Mouse (Mus musculus): ENCODE data around the gene Heatr5b. TPM values are rescaled to one million over a fixed set of nuclear protein-coding genes. Genes with fewer than 3 reads are reported as not detected.

The Heatr5b gene
- total and polyA plus RNA-seq, 3 experiments: 9.8 to 19.9 TPM; not detected in 1

DNA sequence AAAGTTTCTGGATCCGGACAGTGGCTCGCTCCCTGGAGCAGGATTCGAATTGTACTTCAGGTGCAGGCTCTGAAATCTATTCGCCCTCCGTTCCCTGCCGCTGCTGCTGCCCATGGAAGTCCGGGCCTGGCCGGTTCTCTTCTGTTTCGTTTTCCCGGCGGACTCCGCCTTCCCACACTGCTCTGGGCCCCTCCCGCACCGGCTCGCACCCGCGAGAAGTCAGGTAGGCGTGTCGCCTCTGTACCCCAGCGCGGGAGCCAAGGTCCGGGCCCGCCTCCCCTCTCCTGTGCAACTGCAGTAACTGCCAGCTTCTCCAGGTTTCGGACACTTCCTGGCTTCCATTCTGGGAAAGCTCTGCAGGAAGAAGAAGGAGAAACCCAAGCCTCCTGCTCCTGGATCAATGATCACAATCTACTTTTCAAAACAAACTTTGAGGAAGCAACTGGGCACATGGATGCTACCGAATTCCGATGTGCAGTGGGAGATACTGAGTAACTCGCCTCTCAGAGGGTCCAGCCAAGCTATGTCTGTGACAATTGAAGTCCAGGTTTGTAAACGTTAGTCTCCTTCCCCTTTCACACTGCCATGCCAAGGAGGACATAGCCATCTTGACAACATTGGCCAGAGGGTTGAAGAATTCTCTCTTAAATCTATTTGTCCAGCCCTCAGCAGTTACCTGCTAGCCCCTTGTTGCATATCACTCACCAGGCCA, 47.4 kb upstream of the Heatr5b start, which contains the start of gene Eif2ak2 (continued):
- peak; percentile 48; the same call in 1 of the 2 replicates for TF ChIP-seq MYC (IDR thresholded peaks at IDR 0.05; ENCODE audit: low read depth, low read length)
- TF ChIP-seq MXI1 (IDR thresholded peaks at IDR 0.05; ENCODE audit: low read depth, low read length): peak; percentile 38; the same call in 1 of the 2 replicates
- TF ChIP-seq CTCF (IDR thresholded peaks at IDR 0.05 in 2 of 3, conservative IDR thresholded peaks at IDR 0.05 in 1 of 3; ENCODE audit: control insufficient read depth in 1 of 3, insufficient read depth in 1 of 3, low read depth in 2 of 3, low read length in 3 of 3, poor library complexity in 1 of 3, severe bottlenecking in 1 of 3): no peak
- no peak for TF ChIP-seq EP300 (IDR thresholded peaks at IDR 0.05; ENCODE audit: low read depth in 1 of 2, low read length in 2 of 2)
- TF ChIP-seq NRF1 (IDR thresholded peaks at IDR 0.05; ENCODE audit: insufficient read depth, low read depth, low read length, poor library complexity, severe bottlenecking): no peak
- no peak for TF ChIP-seq RAD21 (IDR thresholded peaks at IDR 0.05; ENCODE audit: low read depth, low read length)
- TF ChIP-seq MAZ (IDR thresholded peaks at IDR 0.05; ENCODE audit: low read depth, low read length): peak; percentile 68; the same call in 1 of the 2 replicates
- TF ChIP-seq TBP (IDR thresholded peaks at IDR 0.05; ENCODE audit: low read depth, low read length): 0 out of 2 replicates have a peak, but pooled peaks have one; percentile 14
- TF ChIP-seq POLR2A (IDR thresholded peaks at IDR 0.05; ENCODE audit: control insufficient read depth in 1 of 2, insufficient read depth in 1 of 2, low read depth in 1 of 2, low read length in 2 of 2, poor library complexity in 1 of 2): peak; percentile 83
- 0 out of 2 replicates have a peak, but pooled peaks have one; percentile 12 for TF ChIP-seq ETS1 (IDR thresholded peaks at IDR 0.05; ENCODE audit: low read depth, low read length)

DNA sequence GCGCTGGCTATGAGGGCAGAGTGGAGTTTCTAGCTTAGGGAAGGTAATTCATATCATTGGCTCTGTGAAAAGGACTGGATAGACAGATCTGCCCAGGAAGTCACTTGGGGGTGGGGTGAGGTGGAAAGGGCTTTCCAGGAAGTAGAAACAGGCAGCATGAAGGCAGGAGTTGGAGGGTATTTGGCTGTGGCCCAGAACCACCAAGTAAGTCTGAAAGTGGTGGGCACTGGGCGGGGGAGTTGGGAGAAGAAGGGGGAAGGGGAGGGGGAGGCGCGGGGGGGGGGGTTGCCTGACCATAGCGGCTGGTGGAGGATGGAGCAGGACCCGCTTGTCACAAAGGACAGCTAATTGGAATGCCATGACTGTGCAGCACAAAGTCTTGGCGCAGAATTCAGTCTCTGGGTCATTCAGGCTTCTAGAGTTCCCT, 46.7 kb upstream of the Heatr5b start:
- Histone ChIP-seq H3K36me3 (ENCODE audit: control insufficient read depth in 1 of 2, insufficient read depth in 2 of 2, low read length in 2 of 2) (peaks cover 0 to 3% of the 10 kb centered on the region in 2 experiments; a peak in 1 of 4 replicates), H3K4me3 (ENCODE audit: control insufficient read depth in 1 of 2, insufficient read depth in 1 of 2, low read depth in 2 of 2, low read length in 2 of 2) (peak overlapping the region; percentile 76 to 91), H3K9ac (ENCODE audit: control insufficient read depth, low read depth, low read length, poor library complexity, severe bottlenecking) (peak overlapping the region; percentile 87), H3K79me2 (ENCODE audit: control insufficient read depth, insufficient read depth, low read length, poor library complexity) (peaks cover 6% of the 10 kb centered on the region), H3K4me1 (ENCODE audit: control insufficient read depth in 1 of 2, insufficient read depth in 2 of 2, low read length in 2 of 2) (peaks cover 3 to 10% of the 10 kb centered on the region in 2 experiments; a peak in 3 of 4 replicates), H3K27ac (ENCODE audit: control insufficient read depth, low read depth, low read length) (peak overlapping the region; percentile 68), H3K27me3 (ENCODE audit: control insufficient read depth in 1 of 2, insufficient read depth in 2 of 2, low read length in 2 of 2) (no peaks in the 10 kb centered on the region), H3K9me3 (replicated peaks; ENCODE audit: insufficient read depth, low read length) (no peaks in the 10 kb centered on the region)
- DNase-seq (ENCODE audit: low read depth, low spot score): peak; percentile 67
- TF ChIP-seq EP300 (IDR thresholded peaks at IDR 0.05; ENCODE audit: low read depth in 1 of 2, low read length in 2 of 2): no peak
- TF ChIP-seq ZNF384 (IDR thresholded peaks at IDR 0.05; ENCODE audit: low read depth, low read length): no peak
- TF ChIP-seq ETS1 (IDR thresholded peaks at IDR 0.05; ENCODE audit: low read depth, low read length): peak; percentile 1; the same call in 1 of the 2 replicates
- no peak for TF ChIP-seq TCF12 (IDR thresholded peaks at IDR 0.05; ENCODE audit: low read depth, low read length)
- no peak for TF ChIP-seq USF1 (IDR thresholded peaks at IDR 0.05; ENCODE audit: low read depth, low read length)
- TF ChIP-seq MXI1 (IDR thresholded peaks at IDR 0.05; ENCODE audit: low read depth, low read length): peak; percentile 6; the same call in 1 of the 2 replicates
- TF ChIP-seq ELF1 (IDR thresholded peaks at IDR 0.05; ENCODE audit: low read depth, low read length): peak; percentile 78
- no peak for TF ChIP-seq MEF2A (IDR thresholded peaks at IDR 0.05; ENCODE audit: extremely low read depth, insufficient replicate concordance, low read depth, low read length, poor library complexity, severe bottlenecking)

DNA sequence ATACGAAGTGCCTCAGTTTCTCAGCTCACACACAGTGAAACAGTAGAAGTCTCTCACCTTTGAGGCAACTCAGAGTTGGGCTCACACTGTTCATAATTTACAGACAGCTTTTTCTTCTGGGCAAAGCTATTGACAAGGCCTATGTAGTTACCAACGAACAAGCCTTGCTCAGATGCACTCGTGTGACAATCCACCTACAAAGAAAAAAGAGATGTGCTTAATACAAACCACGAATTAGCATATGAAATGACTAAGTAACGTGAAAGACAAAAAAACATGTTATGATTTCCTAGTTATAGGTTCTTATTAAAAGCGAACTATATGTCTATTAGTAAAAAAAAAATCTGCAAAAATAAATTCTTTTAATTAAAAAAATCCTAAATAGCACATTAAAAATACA, 38.7 kb upstream of the Heatr5b start:
- no peaks in the 10 kb centered on the region for H3K27me3 ChIP-seq (ENCODE audit: control insufficient read depth in 1 of 2, insufficient read depth in 2 of 2, low read length in 2 of 2)
- no peak overlapping the region for H3K9ac ChIP-seq (ENCODE audit: control insufficient read depth, low read depth, low read length, poor library complexity, severe bottlenecking)
- DNase-seq (ENCODE audit: low read depth, low spot score): no peak
- no peaks in the 10 kb centered on the region for H3K4me1 ChIP-seq (ENCODE audit: control insufficient read depth in 1 of 2, insufficient read depth in 2 of 2, low read length in 2 of 2)
- H3K79me2 ChIP-seq (ENCODE audit: control insufficient read depth, insufficient read depth, low read length, poor library complexity): no peaks in the 10 kb centered on the region
- H3K36me3 ChIP-seq (ENCODE audit: control insufficient read depth in 1 of 2, insufficient read depth in 2 of 2, low read length in 2 of 2): no peaks in the 10 kb centered on the region; a peak in 2 of 4 replicates
- H3K27ac ChIP-seq (ENCODE audit: control insufficient read depth, low read depth, low read length): no peak overlapping the region
- H3K4me3 ChIP-seq (ENCODE audit: control insufficient read depth in 1 of 2, insufficient read depth in 1 of 2, low read depth in 2 of 2, low read length in 2 of 2): no peak overlapping the region
- TF ChIP-seq ETS1 (IDR thresholded peaks at IDR 0.05; ENCODE audit: low read depth, low read length): no peak
- TF ChIP-seq USF2 (IDR thresholded peaks at IDR 0.05; ENCODE audit: borderline replicate concordance in 1 of 2, insufficient read depth in 1 of 2, low read depth in 1 of 2, low read length in 2 of 2): no peak
- TF ChIP-seq ZMIZ1 (IDR thresholded peaks at IDR 0.05; ENCODE audit: low read depth, low read length): no peak
- TF ChIP-seq MAX (IDR thresholded peaks at IDR 0.05; ENCODE audit: low read length): no peak
- no peak for TF ChIP-seq MEF2A (IDR thresholded peaks at IDR 0.05; ENCODE audit: extremely low read depth, insufficient replicate concordance, low read depth, low read length, poor library complexity, severe bottlenecking)
- no peak for TF ChIP-seq ZNF384 (IDR thresholded peaks at IDR 0.05; ENCODE audit: low read depth, low read length)
- no peak for TF ChIP-seq ZC3H11A (IDR thresholded peaks at IDR 0.05; ENCODE audit: low read depth, low read length)
- TF ChIP-seq CHD1 (IDR thresholded peaks at IDR 0.05; ENCODE audit: low read depth, low read length): no peak
- no peak for TF ChIP-seq SIN3A (IDR thresholded peaks at IDR 0.05; ENCODE audit: low read length)
- TF ChIP-seq POLR2AphosphoS5 (IDR thresholded peaks at IDR 0.05; ENCODE audit: borderline replicate concordance, low read depth, low read length): no peak
- TF ChIP-seq E2F4 (IDR thresholded peaks at IDR 0.05; ENCODE audit: borderline replicate concordance, low read depth, low read length): no peak
- H3K9me3 ChIP-seq (replicated peaks; ENCODE audit: insufficient read depth, low read length): no peaks in the 10 kb centered on the region

All from MEL (cell line).